Mouse (Mus musculus) lung, embryonic 15.5 days (tissue): ENCODE data around the gene Pde4dip. TPM values are rescaled to one million over a fixed set of nuclear protein-coding genes. Genes with fewer than 3 reads are reported as not detected.

Source experiments
- ATAC-seq: fragments of 200-750 bp; cut with Nextera tagmentation; 2 replicates; pipeline ENCODE4 v1.8.0; 2017; ENCODE audit warnings: moderate number of reproducible peaks, borderline replicate concordance; ENCODE audit not compliant: low FRiP score, low TSS enrichment; ENCODE audit errors: extremely low read depth
- H3K27ac ChIP-seq: fragments of 300-500 bp; sonication (generic); 2 replicates; pipeline ENCODE4 v1.5.1; 2015; ENCODE audit warnings: moderate library complexity, mild to moderate bottlenecking, inconsistent platforms
- H3K27me3 ChIP-seq: fragments of 300-500 bp; sonication (generic); 2 replicates; pipeline ENCODE4 v1.6.1; 2015; ENCODE audit warnings: inconsistent platforms
- H3K36me3 ChIP-seq: fragments of 300-500 bp; sonication (generic); 2 replicates; pipeline ENCODE4 v1.6.1; 2015; ENCODE audit warnings: inconsistent platforms
- H3K4me1 ChIP-seq: fragments of 300-500 bp; sonication (generic); 2 replicates; pipeline ENCODE4 v1.6.1; 2015; ENCODE audit warnings: inconsistent platforms
- H3K4me2 ChIP-seq: fragments of 300-500 bp; sonication (generic); 2 replicates; pipeline ENCODE4 v1.6.1; 2015; ENCODE audit warnings: inconsistent platforms, mild to moderate bottlenecking, moderate library complexity
- H3K4me3 ChIP-seq: fragments of 300-500 bp; sonication (generic); 2 replicates; pipeline ENCODE4 v1.5.1; 2015; ENCODE audit warnings: mild to moderate bottlenecking, inconsistent platforms
- H3K9ac ChIP-seq: fragments of 300-500 bp; sonication (generic); 2 replicates; pipeline ENCODE4 v1.6.1; 2015; ENCODE audit warnings: inconsistent platforms
- H3K9me3 ChIP-seq: fragments of 300-500 bp; sonication (generic); 2 replicates; pipeline ENCODE4 v1.6.1; 2016; ENCODE audit warnings: inconsistent platforms
- WGBS: fragments of 180-500 bp; shearing (Covaris S2); methylation state at CpG from one replicate; pipeline ENCODE4 v1.1.7; 2015; 5-methylcytosine and 5-hydroxymethylcytosine counted together
- polyA plus RNA-seq: library from polyadenylated mRNA; unstranded; fragments of >200 nt; fragmentation: Nextera tagmentation; extraction: Ambion mirVana; gene quantifications from 2 replicates; pipeline ENCODE4 v1.2.1, GENCODE M21; 2015

Gene Pde4dip
- polyA plus RNA-seq, 1 experiment from 2014 or later, result 18.3 TPM

DNA sequence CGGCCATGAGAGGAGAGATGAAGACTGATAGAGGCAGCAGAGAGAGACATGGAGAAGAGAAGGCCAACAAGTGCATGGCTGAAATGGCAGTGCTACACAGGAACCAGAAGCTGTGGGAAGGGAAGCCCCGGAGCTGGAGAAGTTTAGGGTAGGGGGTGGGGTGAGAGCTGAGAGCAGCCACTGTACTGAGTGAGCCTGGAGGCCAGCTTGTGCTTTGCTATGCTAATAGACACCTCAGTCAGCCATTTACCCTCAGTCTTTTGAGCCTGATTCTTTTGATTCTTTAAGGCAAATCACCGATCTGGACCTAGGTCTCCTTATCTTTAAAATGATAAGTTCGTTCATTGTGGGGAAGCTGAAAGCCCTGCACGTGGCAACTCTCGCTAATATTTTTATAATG lies 77.3 kb downstream of the Pde4dip start:
- Histone ChIP-seq H3K9ac (no peak overlapping the region), H3K27me3 (no peaks in the 10 kb centered on the region), H3K4me3 (no peak overlapping the region), H3K9me3 (no peaks in the 10 kb centered on the region), H3K4me2 (no peak overlapping the region), H3K27ac (peak overlapping the region; percentile 47), H3K36me3 (no peaks in the 10 kb centered on the region), H3K4me1 (peaks cover 8% of the 10 kb centered on the region)
- 20% methylated on average over 6 of the region's 6 CpGs for WGBS
- 0 out of 2 replicates have a peak, but pooled peaks have one; percentile 46 for ATAC-seq

DNA sequence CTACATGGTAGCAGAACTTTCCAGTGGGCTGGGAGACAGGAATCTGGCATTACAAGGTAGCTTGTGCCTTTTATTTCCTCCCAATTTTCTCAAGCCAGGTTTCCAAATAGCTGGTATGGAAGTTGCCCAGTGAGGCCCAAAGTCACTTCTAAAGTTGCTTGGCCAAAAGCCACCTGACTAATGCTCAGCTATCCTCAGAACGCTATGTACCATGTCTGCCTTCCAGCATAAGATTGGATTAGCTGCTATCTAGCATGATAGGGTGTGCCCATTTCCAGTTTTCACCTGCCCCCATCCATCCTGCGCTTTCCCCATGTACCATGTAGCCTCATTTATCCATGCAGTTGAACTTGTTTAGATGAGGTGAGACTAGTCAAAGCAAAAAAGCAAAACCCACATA lies 78.2 kb downstream of the Pde4dip start:
- H3K4me2 ChIP-seq, result no peak overlapping the region
- H3K36me3 ChIP-seq, result no peaks in the 10 kb centered on the region
- peaks cover 8% of the 10 kb centered on the region for H3K4me1 ChIP-seq
- H3K9ac ChIP-seq, result no peak overlapping the region
- no peaks in the 10 kb centered on the region for H3K9me3 ChIP-seq
- WGBS, result 81% methylated on average over 2 of the region's 2 CpGs
- no peak overlapping the region for H3K4me3 ChIP-seq
- no peak for ATAC-seq
- no peaks in the 10 kb centered on the region for H3K27me3 ChIP-seq
- no peak overlapping the region for H3K27ac ChIP-seq

DNA sequence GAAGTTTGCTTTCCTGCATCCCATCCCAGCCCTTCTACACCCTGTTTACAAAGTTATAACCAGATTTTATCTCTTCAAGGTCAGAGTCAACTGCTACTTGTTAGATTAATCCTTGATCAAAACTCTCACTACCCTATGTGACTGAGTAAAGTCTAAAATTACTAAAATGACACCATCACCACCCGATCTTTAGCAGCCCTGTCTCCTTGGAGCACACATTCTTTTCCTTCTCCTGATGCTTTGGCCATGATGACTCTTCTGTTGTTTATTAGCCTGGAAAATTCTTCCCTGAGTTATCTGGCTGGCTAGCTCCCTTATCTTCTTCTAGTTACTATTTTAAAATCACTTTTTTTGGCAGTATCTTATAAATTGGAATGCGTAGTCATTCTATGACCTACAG lies 82.9 kb downstream of the Pde4dip start:
- H3K4me2 ChIP-seq, result no peak overlapping the region
- no peaks in the 10 kb centered on the region for H3K27me3 ChIP-seq
- 73% methylated on average over 2 of the region's 2 CpGs for WGBS
- H3K27ac ChIP-seq, result no peak overlapping the region
- no peaks in the 10 kb centered on the region for H3K36me3 ChIP-seq
- H3K9ac ChIP-seq, result no peak overlapping the region
- H3K4me3 ChIP-seq, result no peak overlapping the region
- ATAC-seq, result no peak
- peaks cover 15% of the 10 kb centered on the region for H3K4me1 ChIP-seq
- no peaks in the 10 kb centered on the region for H3K9me3 ChIP-seq

- Histone ChIP-seq H3K4me2 (no peak overlapping the region), H3K27me3 (no peaks in the 10 kb centered on the region), H3K36me3 (no peaks in the 10 kb centered on the region), H3K9me3 (no peaks in the 10 kb centered on the region), H3K9ac (no peak overlapping the region), H3K4me3 (no peak overlapping the region), H3K4me1 (peaks cover 15% of the 10 kb centered on the region), H3K27ac (peak overlapping the region; percentile 67)
- ATAC-seq, result peak; percentile 62; the same call in 1 of the 2 replicates
- WGBS, result 44% methylated on average over 3 of the region's 3 CpGs
Observed at GRCm38 (mm10) chr3:97803675-97804074, 84.8 kb downstream of the Pde4dip start.

GRCm38 (mm10) chr3:97802927-97803326 lies 85.6 kb downstream of the Pde4dip start:
- Histone ChIP-seq H3K4me3 (no peak overlapping the region), H3K4me2 (no peak overlapping the region), H3K9ac (no peak overlapping the region), H3K4me1 (peaks cover 15% of the 10 kb centered on the region), H3K27ac (peak overlapping the region; percentile 58; the same call in 1 of the 2 replicates), H3K36me3 (no peaks in the 10 kb centered on the region), H3K27me3 (no peaks in the 10 kb centered on the region), H3K9me3 (no peaks in the 10 kb centered on the region)
- 74% methylated on average over 2 of the region's 2 CpGs for WGBS
- no peak for ATAC-seq

DNA sequence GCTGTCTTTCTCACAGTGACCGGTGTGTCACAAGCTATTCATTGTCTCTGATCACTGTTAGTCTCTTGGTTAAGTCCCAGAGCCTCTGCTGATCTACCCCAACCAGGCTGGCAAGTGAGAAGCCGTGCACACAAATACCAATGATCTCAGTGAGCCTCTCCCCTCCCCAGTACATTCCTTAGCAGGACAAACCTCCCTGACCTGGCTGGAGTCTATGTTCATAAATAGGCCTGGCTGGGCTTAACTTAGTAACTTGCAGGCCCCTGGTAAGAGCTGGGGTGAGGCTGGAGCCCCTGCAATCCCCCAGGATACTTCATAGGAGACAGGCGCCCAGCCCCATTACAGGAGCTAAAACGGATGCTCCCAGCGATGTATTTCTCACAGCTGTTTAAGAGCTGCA lies 86.2 kb downstream of the Pde4dip start:
- H3K4me2 ChIP-seq, result no peak overlapping the region
- H3K27me3 ChIP-seq, result no peaks in the 10 kb centered on the region
- H3K4me3 ChIP-seq, result no peak overlapping the region
- no peak overlapping the region for H3K27ac ChIP-seq
- WGBS, result 66% methylated on average over 5 of the region's 5 CpGs
- ATAC-seq, result no peak
- no peaks in the 10 kb centered on the region for H3K36me3 ChIP-seq
- H3K9me3 ChIP-seq, result no peaks in the 10 kb centered on the region
- no peak overlapping the region for H3K9ac ChIP-seq
- H3K4me1 ChIP-seq, result peaks cover 15% of the 10 kb centered on the region

- no peaks in the 10 kb centered on the region for H3K27me3 ChIP-seq
- no peak overlapping the region for H3K27ac ChIP-seq
- no peak for ATAC-seq
- H3K9ac ChIP-seq, result no peak overlapping the region
- H3K4me2 ChIP-seq, result no peak overlapping the region
- peaks cover 15% of the 10 kb centered on the region for H3K4me1 ChIP-seq
- H3K36me3 ChIP-seq, result no peaks in the 10 kb centered on the region
- WGBS, result 78% methylated on average over 3 of the region's 3 CpGs
- no peaks in the 10 kb centered on the region for H3K9me3 ChIP-seq
- no peak overlapping the region for H3K4me3 ChIP-seq
Observed at GRCm38 (mm10) chr3:97801178-97801699, 87.3 kb downstream of the Pde4dip start.

GRCm38 (mm10) chr3:97800657-97801056 lies 87.8 kb downstream of the Pde4dip start:
- Histone ChIP-seq H3K4me3 (no peak overlapping the region), H3K9me3 (no peaks in the 10 kb centered on the region), H3K4me2 (no peak overlapping the region), H3K4me1 (peaks cover 15% of the 10 kb centered on the region), H3K27ac (no peak overlapping the region), H3K9ac (no peak overlapping the region), H3K27me3 (no peaks in the 10 kb centered on the region), H3K36me3 (no peaks in the 10 kb centered on the region)
- no peak for ATAC-seq
- WGBS, result 58% methylated on average over 5 of the region's 5 CpGs

- no peak overlapping the region for H3K4me2 ChIP-seq
- H3K27ac ChIP-seq, result no peak overlapping the region
- no peak overlapping the region for H3K4me3 ChIP-seq
- H3K9me3 ChIP-seq, result no peaks in the 10 kb centered on the region
- no peaks in the 10 kb centered on the region for H3K36me3 ChIP-seq
- ATAC-seq, result no peak
- 44% methylated on average over 3 of the region's 3 CpGs for WGBS
- no peaks in the 10 kb centered on the region for H3K27me3 ChIP-seq
- no peak overlapping the region for H3K9ac ChIP-seq
- H3K4me1 ChIP-seq, result peaks cover 15% of the 10 kb centered on the region
Observed at GRCm38 (mm10) chr3:97800004-97800403, 88.5 kb downstream of the Pde4dip start.

GRCm38 (mm10) chr3:97799267-97799666 lies 89.2 kb downstream of the Pde4dip start:
- Histone ChIP-seq H3K9ac (no peak overlapping the region), H3K27me3 (no peaks in the 10 kb centered on the region), H3K27ac (no peak overlapping the region), H3K4me3 (no peak overlapping the region), H3K4me2 (no peak overlapping the region), H3K4me1 (peaks cover 15% of the 10 kb centered on the region), H3K36me3 (no peaks in the 10 kb centered on the region), H3K9me3 (no peaks in the 10 kb centered on the region)
- no peak for ATAC-seq
- 57% methylated on average over 3 of the region's 3 CpGs for WGBS

- ATAC-seq, result no peak
- Histone ChIP-seq H3K9me3 (no peaks in the 10 kb centered on the region), H3K9ac (no peak overlapping the region), H3K4me1 (0 out of 2 replicates have a peak, but pooled peaks cover 4% of the 10 kb centered on the region), H3K27me3 (no peaks in the 10 kb centered on the region), H3K36me3 (no peaks in the 10 kb centered on the region), H3K27ac (no peak overlapping the region), H3K4me3 (no peak overlapping the region), H3K4me2 (no peak overlapping the region)
- 60% methylated on average over 6 of the region's 6 CpGs for WGBS
Observed at GRCm38 (mm10) chr3:97797371-97797770, 91.1 kb downstream of the Pde4dip start.

GRCm38 (mm10) chr3:97793995-97794394 lies 94.5 kb downstream of the Pde4dip start:
- 0 out of 2 replicates have a peak, but pooled peaks have one; percentile 46 for ATAC-seq
- no peaks in the 10 kb centered on the region for H3K36me3 ChIP-seq
- H3K4me3 ChIP-seq, result no peak overlapping the region
- no peak overlapping the region for H3K9ac ChIP-seq
- H3K4me1 ChIP-seq, result no peaks in the 10 kb centered on the region
- no peak overlapping the region for H3K4me2 ChIP-seq
- no peak overlapping the region for H3K27ac ChIP-seq
- no peaks in the 10 kb centered on the region for H3K9me3 ChIP-seq
- no peaks in the 10 kb centered on the region for H3K27me3 ChIP-seq
- 66% methylated on average over 8 of the region's 8 CpGs for WGBS

- no peaks in the 10 kb centered on the region for H3K4me1 ChIP-seq
- no peaks in the 10 kb centered on the region for H3K27me3 ChIP-seq
- no peaks in the 10 kb centered on the region for H3K36me3 ChIP-seq
- ATAC-seq, result no peak
- H3K4me2 ChIP-seq, result no peak overlapping the region
- no peak overlapping the region for H3K4me3 ChIP-seq
- H3K9me3 ChIP-seq, result no peaks in the 10 kb centered on the region
- H3K9ac ChIP-seq, result no peak overlapping the region
- no peak overlapping the region for H3K27ac ChIP-seq
- WGBS, result 66% methylated on average over 1 of the region's 1 CpGs
Observed at GRCm38 (mm10) chr3:97790150-97790549, 98.4 kb downstream of the Pde4dip start.
